Mouse (Mus musculus): ENCODE measurements at regions not wholly inside any gene's neighbourhood (a gene's known extent, or its start where the extent isn't known, plus 50 kb on each side); places are given as distances from the start of the nearest gene placed in this dataset.

Small RNA genes in the stretch of these regions (microRNA-seq; reads per million reads assigned to microRNA genes)
- gene Mir221 (855 to 2,025 reads per million in 2 experiments), gene Mir222 (86.9 to 273 reads per million in 2 experiments)
